ENCODE assay signal across 25 mouse cellular contexts in genomic region chr2:99060726-99061125, GRCm38 (mm10).
"Had no signal": no experiment of that assay in that cellular context is flagged by ENCODE, and none has a peak within 500 bp of the region (broad histone marks: within the 10 kb centered on the region; RNA-seq: fewer than 3 reads in every experiment).

No protein-coding gene starts in this region.

- DNase-seq: gastrocnemius, postnatal 14 days; gastrocnemius, postnatal 36 days; heart, adult 2 months; heart, postnatal 14 days; heart, postnatal 36 days; kidney, adult 11 months; kidney, adult 2 months; kidney, adult 9 months; kidney, postnatal 14 days; kidney, postnatal 36 days; layer of hippocampus, adult 9-11 months; layer of hippocampus, postnatal 36 days; left cerebral cortex, postnatal 4 days had no signal

- H3K4me2 ChIP-seq: heart, embryonic 11.5 days; heart, embryonic 13.5 days; heart, embryonic 15.5 days; hindbrain, embryonic 13.5 days; hindbrain, embryonic 15.5 days; kidney, embryonic 15.5 days; limb, embryonic 13.5 days; limb, embryonic 15.5 days; liver, embryonic 12.5 days had no signal

- H3K36me3 ChIP-seq: heart, embryonic 13.5 days; heart, embryonic 15.5 days; hindbrain, embryonic 13.5 days; hindbrain, embryonic 15.5 days; kidney, embryonic 15.5 days; limb, embryonic 13.5 days; limb, embryonic 15.5 days; liver, embryonic 12.5 days had no signal

- ATAC-seq: hindbrain, postnatal 0 days; intestine, embryonic 16.5 days; liver, embryonic 12.5 days had no signal

- H3K27me3 ChIP-seq: heart, embryonic 13.5 days; heart, embryonic 15.5 days; hindbrain, embryonic 13.5 days; hindbrain, embryonic 15.5 days; kidney, embryonic 15.5 days; limb, embryonic 13.5 days; limb, embryonic 15.5 days; liver, embryonic 12.5 days had no signal

- H3K9ac ChIP-seq: heart, embryonic 13.5 days; heart, embryonic 15.5 days; hindbrain, embryonic 13.5 days; hindbrain, embryonic 15.5 days; kidney, embryonic 15.5 days; limb, embryonic 13.5 days; limb, embryonic 15.5 days; liver, embryonic 12.5 days had no signal

- H3K4me1 ChIP-seq: heart, embryonic 13.5 days; heart, embryonic 15.5 days; hindbrain, embryonic 13.5 days; hindbrain, embryonic 15.5 days; kidney, embryonic 15.5 days; limb, embryonic 13.5 days; limb, embryonic 15.5 days; liver, embryonic 12.5 days had no signal

- H3K9me3 ChIP-seq: heart, embryonic 13.5 days; heart, embryonic 15.5 days; hindbrain, embryonic 13.5 days; hindbrain, embryonic 15.5 days; kidney, embryonic 15.5 days; limb, embryonic 13.5 days; limb, embryonic 15.5 days had no signal

- H3K4me3 ChIP-seq: heart, adult 2 months; heart, embryonic 13.5 days; heart, embryonic 15.5 days; hindbrain, embryonic 13.5 days; hindbrain, embryonic 15.5 days; kidney, embryonic 15.5 days; limb, embryonic 13.5 days; limb, embryonic 15.5 days; liver, embryonic 12.5 days had no signal

- H3K27ac ChIP-seq: heart, adult 2 months; heart, embryonic 13.5 days; heart, embryonic 15.5 days; hindbrain, embryonic 13.5 days; hindbrain, embryonic 15.5 days; hindbrain, postnatal 0 days; kidney, embryonic 15.5 days; kidney, postnatal 0 days; limb, embryonic 13.5 days; limb, embryonic 15.5 days; liver, embryonic 12.5 days had no signal
